Mouse (Mus musculus): ENCODE data around the gene Aen.

GRCm38 (mm10) chr7:78895653-78896333, at the start of gene Aen:
- TF ChIP-seq CTCF (IDR thresholded peaks at IDR 0.05; ENCODE audit: control insufficient read depth, insufficient read depth, low read length) (no peak), POLR2A (IDR thresholded peaks at IDR 0.05; ENCODE audit: borderline replicate concordance, control insufficient read depth, low read depth, low read length) (0 out of 2 replicates have a peak, but pooled peaks have one; percentile 27)

Data from bone marrow, adult 2 months (tissue).